Mouse (Mus musculus) hindbrain, embryonic 14.5 days (tissue): ENCODE results near the gene Fanca. TPM values are rescaled to one million over a fixed set of nuclear protein-coding genes. Genes with fewer than 3 reads are reported as not detected.
A peak's percentile ranks its signal among the peaks of the same experiment; 100 is the strongest.

Source experiments
- ATAC-seq: fragments of 200-750 bp; cut with Nextera tagmentation; 2 replicates; pipeline ENCODE4 v1.8.0; 2017; ENCODE audit warnings: moderate number of reproducible peaks, mild to moderate bottlenecking, moderate TSS enrichment, moderate library complexity; ENCODE audit not compliant: low FRiP score
- DNase-seq: peaks from one replicate; pipeline ENCODE4 v3.0.0-alpha.2; 2015; ENCODE audit warnings: low spot score
- H3K27ac ChIP-seq: fragments of 300-500 bp; sonication (generic); 2 replicates; pipeline ENCODE4 v1.5.1; 2014; ENCODE audit warnings: mild to moderate bottlenecking, moderate library complexity
- H3K27me3 ChIP-seq: fragments of 300-500 bp; sonication (generic); 2 replicates; pipeline ENCODE4 v1.6.1; 2014; ENCODE audit warnings: mild to moderate bottlenecking, low read length, mixed read lengths; ENCODE audit not compliant: control insufficient read depth, insufficient read depth
- H3K36me3 ChIP-seq: fragments of 300-500 bp; sonication (generic); replicated peaks from 2 replicates; pipeline ENCODE4 v1.6.1; 2014; ENCODE audit not compliant: control insufficient read depth, insufficient read depth
- H3K4me1 ChIP-seq: fragments of 300-500 bp; sonication (generic); replicated peaks from 2 replicates; pipeline ENCODE4 v1.6.1; 2014; ENCODE audit warnings: antibody characterized with exemption, low read length, mixed read lengths; ENCODE audit not compliant: control insufficient read depth, insufficient read depth
- H3K4me2 ChIP-seq: fragments of 300-500 bp; sonication (generic); replicated peaks from 2 replicates; pipeline ENCODE4 v1.6.1; 2014; ENCODE audit warnings: mild to moderate bottlenecking, moderate library complexity
- H3K4me3 ChIP-seq: fragments of 300-500 bp; sonication (generic); replicated peaks from 2 replicates; pipeline ENCODE4 v1.5.1; 2014; ENCODE audit warnings: mild to moderate bottlenecking, low read length
- H3K9ac ChIP-seq: fragments of 300-500 bp; sonication (generic); 2 replicates; pipeline ENCODE4 v1.6.1; 2014
- H3K9me3 ChIP-seq: fragments of 300-500 bp; sonication (generic); 2 replicates; pipeline ENCODE4 v1.6.1; 2016; ENCODE audit warnings: low read length; ENCODE audit not compliant: control insufficient read depth
- WGBS: fragments of 180-500 bp; shearing (Covaris S2); extraction: QIAGEN DNeasy Blood & Tissue Kit; methylation state at CpG from one replicate; pipeline ENCODE4 v1.1.7; 2014; 5-methylcytosine and 5-hydroxymethylcytosine counted together
- polyA plus RNA-seq: library from polyadenylated mRNA; unstranded; fragments of >200 nt; fragmentation: Nextera tagmentation; extraction: Ambion mirVana; gene quantifications from 2 replicates; pipeline ENCODE4 v1.2.1, GENCODE M21; 2014

Gene Fanca
- polyA plus RNA-seq, 1 experiment from 2014 or later, result 7.4 TPM

GRCm38 (mm10) chr8:123317781-123318466 lies 452 bp downstream of the Fanca start:
- Histone ChIP-seq H3K36me3 (no peaks in the 10 kb centered on the region), H3K27ac (no peak overlapping the region), H3K9ac (peak overlapping the region; percentile 56), H3K4me1 (peaks cover 10% of the 10 kb centered on the region; the same call in 1 of the 2 replicates), H3K4me2 (peak overlapping the region; percentile 84), H3K4me3 (peak overlapping the region; percentile 47), H3K9me3 (no peaks in the 10 kb centered on the region), H3K27me3 (no peaks in the 10 kb centered on the region)
- ATAC-seq (peak; percentile 64), DNase-seq (no peak)
- WGBS, result 10% methylated on average over 21 of the region's 21 CpGs

DNA sequence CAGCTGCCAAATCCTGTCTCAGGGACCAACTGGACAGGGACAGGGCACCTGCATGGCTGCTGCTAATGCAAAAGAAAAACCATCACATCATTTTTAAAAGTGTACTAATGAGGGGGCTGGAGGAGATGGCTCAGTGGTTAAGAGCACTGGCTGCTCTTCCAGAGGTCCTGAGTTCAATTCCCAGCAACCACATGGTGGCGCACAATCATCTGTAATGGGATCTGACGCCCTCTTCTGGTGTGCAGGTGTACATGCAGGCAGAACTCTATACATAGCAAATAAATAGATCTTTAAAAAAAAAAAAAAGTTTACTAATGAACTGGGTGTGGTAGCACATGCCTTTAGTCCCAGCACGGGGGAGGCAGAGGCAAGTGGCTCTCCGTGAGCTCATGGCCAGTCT lies 9.6 kb downstream of the Fanca start:
- no peak overlapping the region for H3K27ac ChIP-seq
- ATAC-seq (no peak), DNase-seq (no peak)
- H3K4me1 ChIP-seq, result no peaks in the 10 kb centered on the region
- H3K9me3 ChIP-seq, result no peaks in the 10 kb centered on the region
- WGBS, result 72% methylated on average over 4 of the region's 4 CpGs
- H3K27me3 ChIP-seq, result no peaks in the 10 kb centered on the region
- H3K36me3 ChIP-seq, result no peaks in the 10 kb centered on the region
- H3K4me2 ChIP-seq, result no peak overlapping the region
- H3K4me3 ChIP-seq, result no peak overlapping the region
- H3K9ac ChIP-seq, result no peak overlapping the region

GRCm38 (mm10) chr8:123298301-123298700 lies 20.1 kb downstream of the Fanca start:
- H3K4me2 ChIP-seq, result no peak overlapping the region
- no peak overlapping the region for H3K9ac ChIP-seq
- no peaks in the 10 kb centered on the region for H3K4me1 ChIP-seq
- H3K27ac ChIP-seq, result no peak overlapping the region
- no peak overlapping the region for H3K4me3 ChIP-seq
- H3K36me3 ChIP-seq, result no peaks in the 10 kb centered on the region
- no peak for DNase-seq
- no peaks in the 10 kb centered on the region for H3K27me3 ChIP-seq
- ATAC-seq, result no peak
- no peaks in the 10 kb centered on the region for H3K9me3 ChIP-seq
- 96% methylated on average over 11 of the region's 11 CpGs for WGBS

DNA sequence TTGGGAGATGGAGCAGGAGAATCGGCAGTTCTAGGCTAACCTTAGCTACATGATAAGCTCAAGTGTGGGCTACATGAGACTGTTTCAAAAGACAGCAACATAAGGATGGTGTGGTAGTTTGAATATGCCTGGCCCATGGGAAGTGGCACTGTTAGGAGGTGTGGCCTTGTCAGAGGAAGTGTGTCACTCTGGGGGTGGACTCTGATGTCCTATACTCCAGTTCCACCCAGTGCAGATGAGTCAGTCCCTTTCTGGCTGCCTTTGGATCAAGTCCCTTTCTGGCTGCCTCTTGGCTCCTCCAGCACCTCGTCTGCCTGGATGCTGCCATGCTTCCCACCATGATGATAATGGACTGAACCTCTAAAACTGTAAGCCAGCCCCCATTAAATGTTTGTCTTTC lies 25.6 kb downstream of the Fanca start:
- Histone ChIP-seq H3K27me3 (no peaks in the 10 kb centered on the region), H3K9ac (no peak overlapping the region), H3K4me3 (no peak overlapping the region), H3K9me3 (no peaks in the 10 kb centered on the region), H3K4me1 (no peaks in the 10 kb centered on the region), H3K27ac (no peak overlapping the region), H3K4me2 (no peak overlapping the region), H3K36me3 (no peaks in the 10 kb centered on the region)
- no peak for DNase-seq
- 88% methylated on average over 2 of the region's 2 CpGs for WGBS
- ATAC-seq, result no peak

DNA sequence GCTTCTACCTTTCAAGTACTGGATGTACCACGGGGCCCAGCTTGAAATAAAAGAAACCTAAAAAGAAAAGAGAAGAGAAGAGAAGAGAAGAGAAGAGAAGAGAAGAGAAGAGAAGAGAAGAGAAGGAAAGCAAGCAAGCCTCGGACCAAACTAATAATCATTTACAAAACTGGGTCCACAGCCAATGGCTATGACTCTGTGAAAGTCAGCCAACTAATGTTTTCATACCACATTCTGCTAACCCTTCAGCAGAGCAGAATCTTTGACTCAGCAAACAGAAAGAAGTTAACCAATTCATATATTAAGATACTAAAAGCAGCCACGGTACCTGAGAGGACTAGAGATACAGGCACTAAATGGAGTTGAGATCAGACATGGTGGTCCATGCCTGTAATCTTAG lies 26.1 kb downstream of the Fanca start:
- 94% methylated on average over 3 of the region's 3 CpGs for WGBS
- Histone ChIP-seq H3K27me3 (no peaks in the 10 kb centered on the region), H3K9me3 (no peaks in the 10 kb centered on the region)

DNA sequence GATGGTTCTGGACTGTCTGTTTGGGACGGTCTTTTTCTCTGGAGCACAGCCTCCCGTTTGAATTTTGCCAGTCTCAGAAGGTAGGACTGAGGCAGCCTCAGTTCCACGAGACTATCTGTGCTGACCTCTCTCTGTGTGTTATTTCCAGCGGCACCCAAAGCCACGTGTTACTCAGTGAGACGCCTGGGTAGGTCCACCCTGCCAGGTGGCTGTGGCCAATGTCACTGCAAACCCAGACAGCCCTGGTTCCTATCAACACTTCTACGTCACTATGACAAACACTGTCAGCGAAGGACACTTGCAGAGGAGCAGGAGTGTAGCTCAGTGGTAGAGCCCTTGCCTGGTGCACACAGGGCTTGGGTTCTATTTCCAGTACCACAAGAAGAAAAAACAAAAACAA lies 26.7 kb downstream of the Fanca start:
- no peak overlapping the region for H3K4me3 ChIP-seq
- ATAC-seq (no peak), DNase-seq (no peak)
- H3K4me2 ChIP-seq, result no peak overlapping the region
- H3K27me3 ChIP-seq, result no peaks in the 10 kb centered on the region
- H3K4me1 ChIP-seq, result no peaks in the 10 kb centered on the region
- no peaks in the 10 kb centered on the region for H3K9me3 ChIP-seq
- H3K36me3 ChIP-seq, result no peaks in the 10 kb centered on the region
- H3K27ac ChIP-seq, result no peak overlapping the region
- WGBS, result 93% methylated on average over 8 of the region's 8 CpGs
- H3K9ac ChIP-seq, result no peak overlapping the region

More for the DNA sequence above, 26.1 kb downstream of the Fanca start:
- Histone ChIP-seq H3K27ac (no peak overlapping the region), H3K36me3 (no peaks in the 10 kb centered on the region), H3K4me3 (no peak overlapping the region), H3K4me2 (no peak overlapping the region), H3K9ac (no peak overlapping the region), H3K4me1 (no peaks in the 10 kb centered on the region)
- ATAC-seq, result no peak
- DNase-seq, result no peak

DNA sequence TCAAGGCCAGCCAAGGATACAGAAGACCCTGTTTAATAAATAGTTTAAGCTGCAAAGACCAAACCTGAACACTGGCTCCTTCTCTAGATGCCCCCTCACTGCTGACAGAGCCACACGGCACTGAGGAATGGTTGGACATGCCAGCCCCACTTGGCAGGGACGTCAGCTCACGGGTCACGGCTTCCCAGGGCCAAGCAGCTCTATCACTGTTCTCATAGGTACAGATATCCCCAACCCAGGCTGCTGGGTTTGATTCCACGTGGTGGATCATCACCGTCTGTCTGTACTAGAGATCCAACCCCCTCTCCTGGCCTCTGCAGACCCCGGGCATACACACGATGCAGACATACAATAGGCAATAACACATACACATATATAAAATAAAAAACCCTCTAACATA lies 27.7 kb downstream of the Fanca start:
- Histone ChIP-seq H3K36me3 (no peaks in the 10 kb centered on the region), H3K9me3 (no peaks in the 10 kb centered on the region), H3K4me2 (no peak overlapping the region), H3K27me3 (no peaks in the 10 kb centered on the region), H3K9ac (no peak overlapping the region), H3K27ac (no peak overlapping the region), H3K4me1 (no peaks in the 10 kb centered on the region), H3K4me3 (no peak overlapping the region)
- WGBS, result 94% methylated on average over 8 of the region's 8 CpGs
- ATAC-seq (no peak), DNase-seq (no peak)

- Histone ChIP-seq H3K27me3 (no peaks in the 10 kb centered on the region), H3K9me3 (no peaks in the 10 kb centered on the region), H3K4me1 (no peaks in the 10 kb centered on the region), H3K27ac (no peak overlapping the region), H3K9ac (no peak overlapping the region), H3K4me3 (no peak overlapping the region), H3K36me3 (no peaks in the 10 kb centered on the region), H3K4me2 (no peak overlapping the region)
- DNase-seq (no peak), ATAC-seq (no peak)
- WGBS, result 73% methylated on average over 4 of the region's 4 CpGs
Observed at GRCm38 (mm10) chr8:123290166-123290565, 28.2 kb downstream of the Fanca start.

DNA sequence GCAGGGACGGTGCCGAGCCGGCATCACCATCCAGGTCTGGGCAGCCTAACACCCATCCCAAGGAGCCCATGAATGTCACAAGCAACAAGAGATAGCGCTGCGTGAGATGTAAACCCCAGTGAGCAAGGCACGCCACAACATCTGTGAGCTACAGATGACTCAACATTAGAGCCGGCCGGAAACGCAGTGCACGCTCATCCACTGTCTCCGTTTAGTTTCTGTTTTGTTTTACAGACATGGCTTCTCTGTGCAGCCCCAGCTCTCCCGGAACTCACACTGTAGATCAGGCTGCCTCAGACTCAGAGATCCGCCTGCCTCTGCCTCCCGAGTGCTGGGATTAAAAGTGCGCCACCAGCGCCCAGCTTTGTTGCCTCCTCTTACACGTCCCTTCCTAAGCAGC lies 31.0 kb downstream of the Fanca start:
- DNase-seq (no peak), ATAC-seq (no peak)
- no peak overlapping the region for H3K27ac ChIP-seq
- H3K9ac ChIP-seq, result no peak overlapping the region
- no peaks in the 10 kb centered on the region for H3K4me1 ChIP-seq
- H3K9me3 ChIP-seq, result no peaks in the 10 kb centered on the region
- no peak overlapping the region for H3K4me2 ChIP-seq
- no peaks in the 10 kb centered on the region for H3K36me3 ChIP-seq
- no peak overlapping the region for H3K4me3 ChIP-seq
- H3K27me3 ChIP-seq, result no peaks in the 10 kb centered on the region
- 97% methylated on average over 17 of the region's 17 CpGs for WGBS

DNA sequence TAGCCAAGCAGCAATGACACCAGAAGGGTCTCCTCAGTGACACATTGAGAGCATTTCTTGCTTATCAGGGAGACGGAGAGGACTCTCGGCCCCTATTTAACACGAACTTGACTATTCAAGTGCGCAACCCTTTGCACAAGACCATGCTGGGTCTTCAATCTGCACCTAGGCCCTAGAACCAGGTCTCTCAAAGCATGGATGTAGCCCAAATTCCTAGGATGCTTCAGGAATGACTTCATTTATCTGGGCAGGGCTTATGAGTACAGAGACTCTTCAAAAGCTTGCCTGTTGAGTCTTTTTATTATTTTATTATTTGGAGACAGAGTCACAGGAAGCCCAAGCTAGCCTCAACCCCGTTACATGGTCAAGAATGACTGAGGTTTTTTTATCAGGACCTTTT lies 33.9 kb downstream of the Fanca start:
- 92% methylated on average over 5 of the region's 5 CpGs for WGBS
- Histone ChIP-seq H3K9ac (no peak overlapping the region), H3K4me1 (no peaks in the 10 kb centered on the region), H3K27ac (no peak overlapping the region), H3K27me3 (no peaks in the 10 kb centered on the region), H3K36me3 (no peaks in the 10 kb centered on the region), H3K4me3 (no peak overlapping the region), H3K4me2 (no peak overlapping the region), H3K9me3 (no peaks in the 10 kb centered on the region)
- no peak for ATAC-seq
- DNase-seq, result no peak
